Mouse (Mus musculus): ENCODE measurements around the gene Tmem262.

Gene Tmem262

GRCm38 (mm10) chr19:6061021-6061533, 18.8 kb upstream of the Tmem262 start, which contains the start of gene Znhit2:
TSS of gene Znhit2 (plus strand) at chr19:6061192.
- DNase-seq (ENCODE audit: low spot score) = peak; percentile 92

- peak; percentile 51 for DNase-seq (ENCODE audit: low spot score)
Measured at GRCm38 (mm10) chr19:6061641-6062302, 18.1 kb upstream of the Tmem262 start.

GRCm38 (mm10) chr19:6062418-6062817, 17.4 kb upstream of the Tmem262 start:
- DNase-seq (ENCODE audit: low spot score) = peak; percentile 71

DNA sequence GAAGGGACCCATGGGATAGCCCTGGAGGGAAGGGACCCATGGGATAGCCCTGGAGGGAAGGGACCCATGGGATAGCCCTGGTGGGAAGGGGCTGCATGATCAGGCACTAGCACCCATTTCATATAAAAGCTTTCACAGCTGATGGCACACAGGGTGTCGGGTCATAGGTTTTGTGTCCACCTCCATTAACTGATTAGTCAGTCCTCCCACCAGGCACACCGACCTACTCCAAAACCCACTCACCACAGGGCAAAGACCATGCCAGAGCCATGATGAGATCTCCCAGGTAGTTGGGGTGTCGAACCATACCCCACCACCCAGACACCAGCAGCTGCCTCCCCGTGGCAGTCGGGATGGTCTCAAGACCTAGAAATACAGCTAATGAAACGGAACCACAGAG, 16.8 kb upstream of the Tmem262 start:
- no peak for DNase-seq (ENCODE audit: low spot score)

DNA sequence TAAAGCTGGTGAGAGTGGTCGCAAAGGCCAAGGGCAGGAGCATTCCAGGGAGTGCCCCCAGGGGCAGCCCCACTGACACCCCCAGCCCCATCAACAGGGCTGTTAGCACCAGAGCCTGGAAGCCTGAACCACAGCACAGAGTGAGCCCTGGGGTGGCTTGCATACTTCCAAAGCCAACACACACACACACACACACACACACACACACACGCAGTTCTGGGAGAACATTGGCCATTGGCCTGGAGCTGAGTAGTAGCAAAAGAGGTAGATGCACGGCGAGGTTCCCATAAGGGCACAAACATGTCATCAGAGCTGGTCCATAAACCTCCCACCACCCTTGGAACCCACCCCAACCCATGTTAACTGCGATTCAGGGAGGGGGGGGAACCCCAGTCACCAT, 13.3 kb upstream of the Tmem262 start:
- no peak for DNase-seq (ENCODE audit: low spot score)

- DNase-seq (ENCODE audit: low spot score) = peak; percentile 83
Measured at GRCm38 (mm10) chr19:6067011-6067723, 12.7 kb upstream of the Tmem262 start.

GRCm38 (mm10) chr19:6067724-6068415, 12.0 kb upstream of the Tmem262 start, which contains the start of gene Tm7sf2:
TSS of gene Tm7sf2 (minus strand) at chr19:6068373.
- DNase-seq (ENCODE audit: low spot score) = peak; percentile 93

DNA sequence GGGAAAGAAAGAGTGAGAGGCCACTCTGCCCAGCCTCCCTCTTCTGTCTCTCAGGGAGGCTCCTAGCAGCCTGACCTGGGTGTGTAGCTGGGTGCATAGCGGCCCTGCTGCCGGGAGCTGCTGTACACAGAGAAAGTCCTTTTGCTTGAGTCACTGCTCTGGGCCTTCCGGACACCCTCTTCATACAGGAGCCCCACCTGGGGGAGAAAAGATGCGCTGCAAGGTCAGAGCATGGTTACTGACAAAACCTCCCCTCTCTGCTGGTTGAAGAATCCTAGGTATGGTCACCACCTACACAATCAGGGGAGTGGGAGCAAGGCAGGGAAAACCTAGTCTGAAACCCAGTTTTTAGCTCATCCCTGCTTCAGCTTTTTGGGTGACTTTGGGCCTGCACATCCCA, 10.9 kb upstream of the Tmem262 start:
- DNase-seq (ENCODE audit: low spot score) = no peak

DNA sequence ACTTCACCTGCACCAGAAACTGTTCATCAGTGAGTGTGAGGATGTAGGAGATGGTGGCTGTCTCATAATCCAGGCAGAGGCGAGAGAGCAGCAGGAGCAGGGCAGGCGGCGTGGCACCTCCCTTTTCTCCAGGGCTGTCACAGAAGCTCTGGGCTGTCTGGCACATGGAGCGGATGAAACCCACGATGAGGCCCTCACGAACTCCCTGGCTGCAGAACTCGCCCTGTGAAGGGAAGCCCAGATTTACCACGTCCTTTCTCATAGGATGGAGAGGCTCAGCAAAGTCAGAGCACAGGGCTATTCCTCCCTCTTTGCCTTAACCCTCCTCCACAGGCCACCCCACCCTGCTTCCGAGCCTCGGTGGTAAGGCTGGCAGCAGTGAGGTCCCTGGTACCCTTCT, 10.0 kb upstream of the Tmem262 start:
- DNase-seq (ENCODE audit: low spot score) = no peak

DNA sequence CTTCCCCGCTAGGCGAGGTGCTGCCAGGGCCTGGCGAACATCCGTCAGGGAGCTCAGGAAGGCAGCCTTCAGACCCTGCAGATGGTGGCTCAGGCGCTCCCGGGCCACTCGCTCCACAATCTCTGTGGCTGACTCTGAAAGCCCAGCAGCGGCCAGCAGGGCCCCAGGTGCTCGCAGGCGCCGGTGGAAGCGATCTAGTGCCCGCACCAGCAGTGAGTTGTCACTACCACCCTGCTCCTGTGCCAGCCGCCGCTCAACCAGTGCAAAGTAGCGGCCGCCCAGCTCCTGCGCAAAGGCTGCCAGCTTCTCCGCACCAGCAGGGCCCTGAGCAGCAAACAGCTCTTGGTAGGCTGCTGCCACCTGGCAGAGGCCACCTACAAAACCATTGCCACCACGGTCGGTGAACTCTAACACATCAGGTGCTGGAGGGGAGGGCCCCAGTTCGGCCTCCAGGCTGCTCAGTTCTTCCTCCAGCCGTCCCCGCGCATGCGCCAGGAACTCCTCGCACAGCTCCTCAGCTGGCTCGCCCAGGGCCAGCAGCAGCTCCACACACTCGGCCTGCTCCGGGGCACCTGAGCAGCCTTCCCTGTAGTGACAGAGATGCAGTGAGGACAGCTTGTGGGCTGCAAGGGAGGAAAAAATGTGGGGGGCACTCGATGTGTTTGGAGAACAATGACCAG, 9.1 kb upstream of the Tmem262 start:
- no peak for DNase-seq (ENCODE audit: low spot score)

GRCm38 (mm10) chr19:6071261-6071660, 8.6 kb upstream of the Tmem262 start:
- DNase-seq (ENCODE audit: low spot score) = no peak

DNA sequence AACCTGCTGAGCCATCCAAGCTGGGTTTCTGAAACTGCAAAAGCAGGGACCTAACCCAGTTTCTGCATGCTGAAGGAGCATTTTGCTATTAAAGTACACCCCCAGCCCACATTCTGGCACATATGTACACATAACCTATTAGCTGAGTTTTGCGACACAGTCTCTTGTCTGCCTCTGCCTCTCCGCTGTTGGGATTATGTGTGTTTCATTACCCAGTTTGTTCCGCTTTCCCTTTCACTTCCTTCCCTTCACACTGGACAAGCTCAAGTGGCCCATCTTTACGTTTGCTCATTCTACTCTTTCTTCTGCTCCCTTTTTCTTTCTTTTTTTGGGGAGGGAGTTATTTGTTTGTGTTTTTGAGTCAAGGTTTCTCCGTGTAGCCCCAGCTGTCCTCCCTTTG, 5.9 kb upstream of the Tmem262 start:
- no peak for DNase-seq (ENCODE audit: low spot score)

DNA sequence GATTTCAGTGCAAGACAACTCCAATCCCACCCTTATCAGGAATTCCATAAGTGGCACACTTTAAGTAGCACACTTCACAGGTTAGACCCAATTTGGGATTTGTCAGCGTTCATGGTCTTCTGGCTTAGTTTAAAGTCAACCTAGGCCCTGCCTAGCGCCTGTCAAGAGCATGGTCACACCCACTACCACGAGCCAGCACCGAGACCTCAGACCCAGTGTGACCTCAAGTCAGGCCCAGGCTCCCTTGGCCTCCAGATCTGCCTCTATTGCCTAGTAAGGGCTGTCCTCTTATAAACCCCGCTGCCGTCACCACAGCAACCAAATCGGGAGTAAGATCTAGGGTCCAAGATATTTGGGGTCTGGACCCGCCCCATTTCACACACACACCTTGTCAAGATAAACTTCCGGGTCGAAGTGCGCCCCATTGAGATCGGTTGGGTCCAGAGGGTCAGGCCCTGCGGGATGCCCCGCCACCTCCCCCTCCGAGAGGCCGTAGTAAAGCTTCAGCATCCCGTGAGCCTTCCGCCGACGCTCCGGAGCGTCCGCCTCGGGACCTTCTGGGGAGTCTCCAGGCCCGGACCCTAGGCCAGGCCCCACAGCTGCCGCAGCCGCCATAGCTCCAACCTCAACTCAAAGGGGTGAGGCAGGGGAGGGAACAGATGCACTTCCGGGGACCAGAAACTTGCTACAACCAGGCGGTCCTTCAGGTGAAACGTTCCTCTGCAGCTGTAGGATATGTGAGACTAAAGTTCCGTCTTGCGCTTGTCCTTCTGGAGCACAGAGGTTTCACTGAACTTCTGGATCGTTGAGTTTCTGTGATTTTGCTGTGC, 3.1 kb upstream of the Tmem262 start, which contains the start of gene Vps51:
Vps51 (minus strand) TSS at position 668 of the 830 bp plus-strand sequence.
- peak; percentile 91 for DNase-seq (ENCODE audit: low spot score)

DNA sequence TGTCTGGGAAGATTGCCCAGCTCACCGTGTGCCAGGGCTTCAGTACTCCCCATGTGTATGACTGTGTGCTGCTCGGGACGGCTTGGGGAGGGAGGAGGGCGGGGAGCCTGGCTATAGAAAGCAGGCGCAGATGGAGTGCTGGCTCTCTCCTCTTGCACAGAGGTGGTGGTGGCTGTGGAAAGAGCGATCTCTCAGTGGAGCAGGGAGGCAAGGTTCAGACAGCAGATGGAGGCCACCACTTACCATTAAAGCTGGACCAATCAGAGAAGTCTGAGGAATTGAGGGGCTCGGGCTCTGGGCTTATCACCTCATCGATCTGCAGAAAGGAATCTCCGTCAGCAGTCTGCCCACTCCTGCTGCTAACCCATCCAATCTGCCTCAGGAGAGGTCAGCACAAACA, 2.3 kb downstream of the Tmem262 start, which contains the start of gene Gm28374:
Gm28374 (minus strand) TSS at position 101 of the 400 bp plus-strand sequence.
- DNase-seq (ENCODE audit: low spot score) = no peak

GRCm38 (mm10) chr19:6084478-6085248, 4.8 kb downstream of the Tmem262 start, which contains the start of the genes Zfpl1 and Cdca5:
TSS of gene Zfpl1 (minus strand) at chr19:6084956.
TSS of gene Cdca5 (plus strand) at chr19:6084983.
- DNase-seq (ENCODE audit: low spot score) = peak; percentile 95

DNA sequence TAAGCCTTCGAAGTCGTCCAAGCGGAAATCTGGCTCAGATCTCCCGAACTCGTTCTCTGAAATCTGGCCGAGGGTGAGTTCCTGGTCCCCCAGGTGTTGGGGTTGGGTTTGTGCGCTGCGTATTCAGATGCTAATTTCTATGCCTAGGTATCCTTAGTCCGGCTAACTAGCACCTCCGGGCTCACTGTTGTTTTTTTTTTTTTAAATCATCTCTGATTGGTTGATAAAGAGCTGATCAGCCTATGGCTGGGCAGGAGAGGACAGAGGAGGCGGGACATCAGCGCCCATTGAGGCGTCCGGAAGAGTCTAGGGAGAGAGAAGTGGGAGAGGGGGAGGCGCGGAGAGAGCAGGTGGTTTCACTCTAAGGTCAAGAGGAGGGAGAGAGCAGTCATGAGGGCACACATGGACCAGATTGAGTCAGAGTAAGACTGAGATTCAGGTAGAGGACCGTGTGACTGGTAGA, 5.6 kb downstream of the Tmem262 start:
- peak; percentile 86 for DNase-seq (ENCODE audit: low spot score)

DNA sequence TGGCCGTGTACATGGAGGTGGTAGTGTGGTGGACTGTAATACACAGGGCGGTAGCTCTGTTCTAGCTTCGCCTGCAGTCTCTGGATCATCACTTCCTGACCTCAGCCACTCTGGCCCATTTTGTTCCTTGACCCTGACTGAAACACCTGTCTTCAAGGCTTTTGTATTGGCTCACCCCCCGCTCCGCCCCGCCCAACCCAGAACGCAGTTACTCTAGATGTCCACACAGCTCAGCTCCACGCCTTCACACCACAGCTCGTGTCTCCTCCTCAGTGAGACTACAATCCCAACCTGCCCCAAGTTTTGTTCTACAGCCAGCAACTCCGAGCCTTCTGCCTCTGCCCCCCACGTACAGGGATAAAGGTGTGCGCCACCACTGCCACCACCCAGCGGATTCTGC, 9.0 kb downstream of the Tmem262 start:
- no peak for DNase-seq (ENCODE audit: low spot score)

- no peak for DNase-seq (ENCODE audit: low spot score)
Measured at GRCm38 (mm10) chr19:6094119-6094518, 14.3 kb downstream of the Tmem262 start, which contains the start of gene AC131692.1. TSS of gene AC131692.1 (plus strand) at chr19:6094419.

GRCm38 (mm10) chr19:6097847-6098246, 18.0 kb downstream of the Tmem262 start:
- no peak for DNase-seq (ENCODE audit: low spot score)

GRCm38 (mm10) chr19:6101186-6101585, 21.4 kb downstream of the Tmem262 start:
- DNase-seq (ENCODE audit: low spot score) = no peak
